ENCODE assay signal across 15 mouse cellular contexts in the genomic region with DNA sequence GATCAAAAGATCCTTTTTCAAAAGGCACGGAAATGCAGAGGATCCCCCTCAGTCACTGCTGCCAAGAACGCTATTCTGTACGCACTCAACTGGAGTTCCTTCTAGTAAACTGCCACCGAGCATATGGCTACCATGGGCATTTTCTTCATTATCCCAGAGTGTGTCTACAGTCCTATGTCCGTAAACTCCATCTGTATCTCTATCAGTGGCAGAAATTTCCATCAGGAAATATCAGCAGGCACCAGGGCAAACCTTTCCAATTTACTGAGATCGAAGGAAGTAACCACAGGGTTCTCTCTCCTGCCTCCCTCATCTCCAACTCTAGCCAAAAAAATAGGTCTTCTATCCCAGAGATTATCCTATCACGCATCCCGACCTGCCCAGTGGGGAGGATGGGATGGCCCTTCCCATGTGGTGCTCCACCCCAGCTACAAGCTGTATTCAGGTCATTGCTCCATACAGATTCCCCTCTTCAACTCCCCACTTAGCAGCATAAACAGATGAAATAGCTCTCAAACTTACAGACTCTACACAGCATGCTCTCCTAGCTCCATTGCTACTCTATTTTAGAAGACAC.
"Had no signal": no experiment of that assay in that cellular context is flagged by ENCODE, and none has a peak within 500 bp of the region (broad histone marks: within the 10 kb centered on the region; RNA-seq: fewer than 3 reads in every experiment).

No protein-coding gene starts in this region.

- H3K27me3 ChIP-seq: liver, embryonic 12.5 days; lung, embryonic 15.5 days; midbrain, embryonic 13.5 days; neural tube, embryonic 15.5 days had no signal

- H3K9ac ChIP-seq: liver, embryonic 12.5 days; lung, embryonic 15.5 days; midbrain, embryonic 13.5 days; neural tube, embryonic 15.5 days had no signal

- H3K4me1 ChIP-seq: liver, embryonic 12.5 days; lung, embryonic 15.5 days; midbrain, embryonic 13.5 days; neural tube, embryonic 15.5 days had no signal

- DNase-seq: kidney, adult 9 months; kidney, postnatal 10 days; kidney, postnatal 4 days; left cerebral cortex, postnatal 4 days; lung, postnatal 14 days; right cerebral cortex, adult 18-20 months; right cerebral cortex, postnatal 25 days; thymus, postnatal 4 days had no signal

- H3K4me3 ChIP-seq: layer of hippocampus, adult 2 months; liver, embryonic 12.5 days; lung, embryonic 15.5 days; midbrain, embryonic 13.5 days; myocyte; neural tube, embryonic 15.5 days had no signal

- H3K9me3 ChIP-seq: liver, embryonic 12.5 days; lung, embryonic 15.5 days; midbrain, embryonic 13.5 days; neural tube, embryonic 15.5 days had no signal

- H3K4me2 ChIP-seq: liver, embryonic 12.5 days; lung, embryonic 15.5 days; midbrain, embryonic 13.5 days; neural tube, embryonic 15.5 days had no signal

- H3K36me3 ChIP-seq: liver, embryonic 12.5 days; lung, embryonic 15.5 days; midbrain, embryonic 13.5 days; neural tube, embryonic 15.5 days had no signal

- ATAC-seq: liver, embryonic 12.5 days; midbrain, embryonic 13.5 days had no signal

- H3K27ac ChIP-seq: layer of hippocampus, adult 2 months; liver, embryonic 12.5 days; lung, embryonic 15.5 days; midbrain, embryonic 13.5 days; neural tube, embryonic 15.5 days; stomach, postnatal 0 days had no signal
